Mouse (Mus musculus) kidney, adult 2 months (tissue): ENCODE measurements around the gene Adipor2. TPM values are rescaled to one million over a fixed set of nuclear protein-coding genes. Genes with fewer than 3 reads are reported as not detected.
"Not testable (repeated sequence)": the region's sequence is repeated elsewhere in the genome, so short reads cannot be mapped to it uniquely, and the experiment has no call there.

Experiments used
- DNase-seq: peaks from one replicate; pipeline ENCODE4 v3.0.0; 2021
- H3K27ac ChIP-seq: fragments of 200-500 bp; 2 replicates; pipeline ENCODE4 v1.5.1; 2012; ENCODE audit warnings: low read depth, low read length, control low read depth, inconsistent platforms; ENCODE audit not compliant: insufficient read depth
- H3K27me3 ChIP-seq: fragments of 200-500 bp; replicated peaks from 2 replicates; pipeline ENCODE4 v1.6.1; 2012; ENCODE audit warnings: mild to moderate bottlenecking, moderate library complexity, low read length, inconsistent platforms; ENCODE audit not compliant: control insufficient read depth, insufficient read depth
- H3K36me3 ChIP-seq: fragments of 200-500 bp; 2 replicates; pipeline ENCODE4 v1.6.1; 2012; ENCODE audit warnings: mild to moderate bottlenecking, moderate library complexity, low read length, inconsistent platforms; ENCODE audit not compliant: control insufficient read depth, insufficient read depth
- H3K4me1 ChIP-seq: fragments of 200-500 bp; 2 replicates; pipeline ENCODE4 v1.6.1; 2011; ENCODE audit warnings: low read length; ENCODE audit not compliant: control insufficient read depth, insufficient read depth
- H3K4me3 ChIP-seq: fragments of 200-500 bp; 2 replicates; pipeline ENCODE4 v1.5.1; 2011; ENCODE audit warnings: mild to moderate bottlenecking, low read depth, low read length, control low read depth; ENCODE audit not compliant: insufficient read depth
- CTCF ChIP-seq: fragments of 200-500 bp; conservative IDR thresholded peaks from 2 replicates; pipeline ENCODE4 v1.5.1; 2011; ENCODE audit warnings: low read depth, mild to moderate bottlenecking, control low read depth, low read length, moderate library complexity, mixed read lengths; ENCODE audit not compliant: insufficient read depth, insufficient read length
- POLR2A ChIP-seq: fragments of 200-500 bp; IDR thresholded peaks from one replicate; pipeline ENCODE4 v1.6.1; 2011; ENCODE audit warnings: low read depth, low read length, control low read depth
- WGBS: fragments of 180-500 bp; shearing (Covaris S2); methylation state at CpG from one replicate; pipeline ENCODE4 v1.1.7; 2018; 5-methylcytosine and 5-hydroxymethylcytosine counted together
- polyA plus RNA-seq: library from polyadenylated mRNA; depleted of rRNA; stranded (reverse); fragments of >200 nt; gene quantifications from 2 replicates; pipeline ENCODE4 v1.2.3, GENCODE M21; 2012

The Adipor2 gene
- polyA plus RNA-seq, 1 experiment = 66.6 TPM

- no peak overlapping the region for H3K27ac ChIP-seq
- peak; percentile 84 for DNase-seq
- no peaks in the 10 kb centered on the region for H3K36me3 ChIP-seq
- TF ChIP-seq POLR2A (no peak), CTCF (peak; percentile 57)
- 5% methylated on average over 23 of the region's 23 CpGs for WGBS
- H3K4me1 ChIP-seq = peaks cover 5% of the 10 kb centered on the region; the same call in 1 of the 2 replicates
- no peaks in the 10 kb centered on the region for H3K27me3 ChIP-seq
- peak overlapping the region; percentile 27 for H3K4me3 ChIP-seq
These were observed 31.6 kb upstream of the Adipor2 start for GRCm38 (mm10) chr6:119449060-119449499.

GRCm38 (mm10) chr6:119448321-119449059, 31.0 kb upstream of the Adipor2 start:
- TF ChIP-seq CTCF (no peak), POLR2A (no peak)
- no peak overlapping the region for H3K27ac ChIP-seq
- H3K4me1 ChIP-seq = peaks cover 5% of the 10 kb centered on the region; the same call in 1 of the 2 replicates
- no peaks in the 10 kb centered on the region for H3K27me3 ChIP-seq
- WGBS = 25% methylated on average over 18 of the region's 18 CpGs
- no peaks in the 10 kb centered on the region for H3K36me3 ChIP-seq
- H3K4me3 ChIP-seq = peak overlapping the region; percentile 27
- peak; percentile 56 for DNase-seq

GRCm38 (mm10) chr6:119445671-119446607, 28.4 kb upstream of the Adipor2 start:
- WGBS = 62% methylated on average over 11 of the region's 11 CpGs
- Histone ChIP-seq H3K27ac (no peak overlapping the region), H3K27me3 (no peaks in the 10 kb centered on the region), H3K36me3 (no peaks in the 10 kb centered on the region), H3K4me3 (no peak overlapping the region), H3K4me1 (peaks cover 5% of the 10 kb centered on the region; the same call in 1 of the 2 replicates)
- no peak for TF ChIP-seq CTCF
- no peak for TF ChIP-seq POLR2A
- no peak for DNase-seq

GRCm38 (mm10) chr6:119443742-119444645, 26.5 kb upstream of the Adipor2 start:
- Histone ChIP-seq H3K36me3 (no peaks in the 10 kb centered on the region), H3K4me1 (peaks cover 5% of the 10 kb centered on the region; the same call in 1 of the 2 replicates), H3K4me3 (no peak overlapping the region), H3K27me3 (no peaks in the 10 kb centered on the region), H3K27ac (peak overlapping the region; percentile 52)
- DNase-seq = peak; percentile 86
- TF ChIP-seq POLR2A = no peak
- TF ChIP-seq CTCF = peak; percentile 97
- 30% methylated on average over 12 of the region's 12 CpGs for WGBS

- not testable (repeated sequence) for H3K4me3 ChIP-seq, H3K27ac ChIP-seq, H3K27me3 ChIP-seq, H3K4me1 ChIP-seq, H3K36me3 ChIP-seq, DNase-seq
- peak; percentile 33; the same call in 1 of the 2 replicates for TF ChIP-seq CTCF
- 83% methylated on average over 5 of the region's 5 CpGs for WGBS
These were observed 25.2 kb upstream of the Adipor2 start for GRCm38 (mm10) chr6:119442729-119443128.

GRCm38 (mm10) chr6:119437894-119438761, 20.6 kb upstream of the Adipor2 start:
- no peak for DNase-seq
- 57% methylated on average over 8 of the region's 8 CpGs for WGBS
- Histone ChIP-seq H3K27ac (no peak overlapping the region), H3K4me3 (no peak overlapping the region), H3K36me3 (no peaks in the 10 kb centered on the region), H3K27me3 (no peaks in the 10 kb centered on the region), H3K4me1 (no peaks in the 10 kb centered on the region)
- TF ChIP-seq POLR2A (no peak), CTCF (no peak)
